Mouse (Mus musculus) embryonic stem cell, embryonic (primary cell): ENCODE results near the gene Bpifb2.

Source experiments
- CTCF ChIA-PET, 4 experiments: fragments of 300-600 bp in 2 of 4; fragments of 350-600 bp in 2 of 4; sonication (Branson Sonifier 250); formaldehyde crosslinking; loops; one replicate each; lab custom pipeline; 2022; ENCODE audit warnings: inconsistent platforms in 2 of 4; lab: Charles Lee
- POLR2A ChIA-PET, 4 experiments: fragments of 300-600 bp in 2 of 4; fragments of 350-600 bp in 2 of 4; sonication (Branson Sonifier 250); formaldehyde crosslinking; loops; one replicate each; lab custom pipeline; 2022; ENCODE audit warnings: antibody characterized with exemption in 4 of 4, inconsistent platforms in 1 of 4; lab: Charles Lee

Bpifb2 gene

GRCm38 (mm10) chr2:153906626-153907025, 31.8 kb downstream of the Bpifb2 start:
- ChIA-PET POLR2A (no interaction called here), CTCF (no interaction called here)

- ChIA-PET CTCF (no interaction called here), POLR2A (no interaction called here)
Observed at GRCm38 (mm10) chr2:153914151-153914550, 39.3 kb downstream of the Bpifb2 start.

GRCm38 (mm10) chr2:153917930-153918329, 43.1 kb downstream of the Bpifb2 start, which contains the start of gene Bpifb3:
Gene Bpifb3, plus strand, starts transcription at chr2:153918230.
- CTCF ChIA-PET: no interaction called here
- POLR2A ChIA-PET: no interaction called here

- ChIA-PET POLR2A (no interaction called here), CTCF (interaction anchor here in 1 of 4 experiments (1.4 kb wide), 1 partner anchor 114 kb away, joined by 5 read pairs; no protein-coding TSS in a partner anchor)
Observed at GRCm38 (mm10) chr2:153921246-153921645, 46.4 kb downstream of the Bpifb2 start.

GRCm38 (mm10) chr2:153929871-153930413, 55.1 kb downstream of the Bpifb2 start:
- ChIA-PET CTCF (interaction anchor here in 3 of 4 experiments (0.6 to 2.2 kb wide), 10 partner anchors 24 to 320 kb away, joined by 3 to 12 read pairs (median 6); no protein-coding TSS in a partner anchor), POLR2A (interaction anchor here in 1 of 4 experiments (0.6 kb wide), 1 partner anchor 14 kb away, joined by 3 read pairs; no protein-coding TSS in a partner anchor)

GRCm38 (mm10) chr2:153931125-153931524, 56.3 kb downstream of the Bpifb2 start:
- CTCF ChIA-PET: interaction anchor here in 3 of 4 experiments (0.6 to 2.0 kb wide), 9 partner anchors 12 to 555 kb away, joined by 3 to 12 read pairs (median 6); no protein-coding TSS in a partner anchor
- POLR2A ChIA-PET: interaction anchor here in 2 of 4 experiments (0.6 to 0.9 kb wide), 2 partner anchors 23 to 193 kb away, joined by 3 read pairs; no protein-coding TSS in a partner anchor

GRCm38 (mm10) chr2:153933311-153933710, 58.5 kb downstream of the Bpifb2 start:
- CTCF ChIA-PET: interaction anchor here in 2 of 4 experiments (0.9 to 1.3 kb wide), 3 partner anchors 11 to 434 kb away, joined by 3 to 4 read pairs (median 3); no protein-coding TSS in a partner anchor

GRCm38 (mm10) chr2:153935348-153935747, 60.5 kb downstream of the Bpifb2 start:
- POLR2A ChIA-PET: interaction anchor here in 1 of 4 experiments (0.8 kb wide), 1 partner anchor 288 kb away, joined by 3 read pairs; the partner anchor contains the start of gene Bpifb5

More at GRCm38 (mm10) chr2:153933311-153933710, 58.5 kb downstream of the Bpifb2 start:
- POLR2A ChIA-PET: interaction anchor here in 2 of 4 experiments (0.6 to 0.7 kb wide), 2 partner anchors 21 to 258 kb away, joined by 3 to 4 read pairs; no protein-coding TSS in a partner anchor

GRCm38 (mm10) chr2:153937843-153938242, 63.0 kb downstream of the Bpifb2 start, which contains the start of gene Bpifb4:
Gene Bpifb4, plus strand, starts transcription at chr2:153938212.
- POLR2A ChIA-PET: interaction anchor here in 1 of 4 experiments (1.1 kb wide), 1 partner anchor 10 kb away, joined by 3 read pairs; no protein-coding TSS in a partner anchor
- CTCF ChIA-PET: interaction anchor here in 1 of 4 experiments (0.7 to 1.5 kb wide), 3 partner anchors 10 to 390 kb away, joined by 3 to 4 read pairs (median 4); no protein-coding TSS in a partner anchor

More at GRCm38 (mm10) chr2:153935348-153935747, 60.5 kb downstream of the Bpifb2 start:
- CTCF ChIA-PET: interaction anchor here in 2 of 4 experiments (0.5 to 1.2 kb wide), 4 partner anchors 16 to 238 kb away, joined by 3 to 4 read pairs (median 4); no protein-coding TSS in a partner anchor

- POLR2A ChIA-PET: interaction anchor here in 3 of 4 experiments (0.6 to 1.4 kb wide), 3 partner anchors 10 to 1107 kb away, joined by 3 to 5 read pairs (median 4); no protein-coding TSS in a partner anchor
- CTCF ChIA-PET: interaction anchor here (0.5 to 4.2 kb wide), 24 partner anchors 10 to 1563 kb away, joined by 3 to 41 read pairs (median 3); no protein-coding TSS in a partner anchor
Observed at GRCm38 (mm10) chr2:153943537-153943936, 68.7 kb downstream of the Bpifb2 start.

- POLR2A ChIA-PET: interaction anchor here in 2 of 4 experiments (0.5 to 0.7 kb wide), 2 partner anchors 14 to 65 kb away, joined by 3 read pairs; no protein-coding TSS in a partner anchor
- CTCF ChIA-PET: interaction anchor here (0.7 to 4.2 kb wide), 9 partner anchors 8 to 666 kb away, joined by 3 to 41 read pairs (median 3); no protein-coding TSS in a partner anchor
Observed at GRCm38 (mm10) chr2:153944567-153944966, 69.7 kb downstream of the Bpifb2 start.
